Mouse (Mus musculus): Measurements from ENCODE around the gene Tpcn1. TPM values are rescaled to one million over a fixed set of nuclear protein-coding genes. Genes with fewer than 3 reads are reported as not detected.

The Tpcn1 gene
- polyA plus RNA-seq, 1 experiment from 2014 or later: 26.5 TPM

GRCm38 (mm10) chr5:120514754-120515153, 73.7 kb downstream of the Tpcn1 start:
- no peak for ATAC-seq (ENCODE audit: insufficient number of reproducible peaks, insufficient read depth, low FRiP score, low read depth)
- H3K27ac ChIP-seq (ENCODE audit: low read length): peak overlapping the region; percentile 63; the same call in 1 of the 2 replicates

DNA sequence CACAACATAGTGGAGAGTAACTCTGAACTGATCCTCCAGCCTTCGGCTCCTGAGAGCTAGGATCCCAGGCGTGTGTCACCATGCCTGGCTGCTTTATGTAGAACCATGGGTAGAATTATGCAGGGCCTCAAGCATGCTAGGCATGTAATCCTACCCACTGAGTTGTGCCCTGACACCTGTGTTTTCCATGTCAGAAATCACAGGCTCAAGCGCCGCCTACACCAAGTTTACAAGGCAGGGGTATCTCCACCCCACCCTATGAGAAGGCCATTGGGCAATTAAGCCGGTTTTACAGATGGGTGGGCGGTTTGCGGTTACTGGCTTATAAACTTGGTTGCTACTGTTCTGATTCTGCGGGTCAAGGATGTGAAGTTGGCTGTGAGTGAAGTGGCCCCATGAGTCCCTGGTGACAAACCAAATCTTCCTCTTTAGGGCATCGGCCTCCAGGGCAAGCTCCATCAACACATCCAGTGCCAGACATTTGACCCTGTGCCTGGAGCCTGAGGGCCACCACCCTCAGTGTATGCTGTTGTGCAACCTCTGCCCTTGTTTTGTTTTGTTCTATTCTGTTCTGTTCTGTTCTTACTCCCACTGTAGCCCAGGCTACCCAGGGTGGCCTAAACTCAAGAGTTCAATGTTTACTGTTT, 74.3 kb downstream of the Tpcn1 start:
- no peaks in the 10 kb centered on the region for H3K27me3 ChIP-seq (ENCODE audit: control insufficient read depth, insufficient read depth, low read length)
- no peak overlapping the region; the same call in 1 of the 2 replicates for H3K27ac ChIP-seq (ENCODE audit: low read length)
- H3K9ac ChIP-seq (replicated peaks; ENCODE audit: low read depth, low read length): no peak overlapping the region
- ATAC-seq (ENCODE audit: insufficient number of reproducible peaks, insufficient read depth, low FRiP score, low read depth): no peak
- 90% methylated on average over 9 of the region's 9 CpGs for WGBS
- peaks cover 29% of the 10 kb centered on the region for H3K4me1 ChIP-seq (ENCODE audit: control insufficient read depth, insufficient read depth, low read length)
- no peaks in the 10 kb centered on the region for H3K9me3 ChIP-seq (ENCODE audit: control insufficient read depth, low read depth, low read length)
- H3K36me3 ChIP-seq (ENCODE audit: control insufficient read depth, insufficient read depth, low read length): no peaks in the 10 kb centered on the region
- no peak overlapping the region for H3K4me2 ChIP-seq (replicated peaks; ENCODE audit: low read depth, low read length)
- H3K4me3 ChIP-seq (ENCODE audit: low read depth, low read length): no peak overlapping the region

More at GRCm38 (mm10) chr5:120514754-120515153, 73.7 kb downstream of the Tpcn1 start:
- Histone ChIP-seq H3K27me3 (ENCODE audit: control insufficient read depth, insufficient read depth, low read length) (no peaks in the 10 kb centered on the region), H3K9ac (replicated peaks; ENCODE audit: low read depth, low read length) (no peak overlapping the region), H3K36me3 (ENCODE audit: control insufficient read depth, insufficient read depth, low read length) (no peaks in the 10 kb centered on the region), H3K4me3 (ENCODE audit: low read depth, low read length) (no peak overlapping the region), H3K4me1 (ENCODE audit: control insufficient read depth, insufficient read depth, low read length) (peaks cover 29% of the 10 kb centered on the region), H3K9me3 (ENCODE audit: control insufficient read depth, low read depth, low read length) (no peaks in the 10 kb centered on the region), H3K4me2 (replicated peaks; ENCODE audit: low read depth, low read length) (no peak overlapping the region)
- 4% methylated on average over 4 of the region's 4 CpGs for WGBS

GRCm38 (mm10) chr5:120512911-120513555, 75.4 kb downstream of the Tpcn1 start:
- WGBS: 54% methylated on average over 15 of the region's 15 CpGs
- Histone ChIP-seq H3K9ac (replicated peaks; ENCODE audit: low read depth, low read length) (no peak overlapping the region), H3K4me1 (ENCODE audit: control insufficient read depth, insufficient read depth, low read length) (peaks cover 29% of the 10 kb centered on the region), H3K9me3 (ENCODE audit: control insufficient read depth, low read depth, low read length) (no peaks in the 10 kb centered on the region), H3K36me3 (ENCODE audit: control insufficient read depth, insufficient read depth, low read length) (no peaks in the 10 kb centered on the region), H3K27me3 (ENCODE audit: control insufficient read depth, insufficient read depth, low read length) (no peaks in the 10 kb centered on the region), H3K4me3 (ENCODE audit: low read depth, low read length) (no peak overlapping the region), H3K27ac (ENCODE audit: low read length) (no peak overlapping the region), H3K4me2 (replicated peaks; ENCODE audit: low read depth, low read length) (no peak overlapping the region)
- no peak for ATAC-seq (ENCODE audit: insufficient number of reproducible peaks, insufficient read depth, low FRiP score, low read depth)

DNA sequence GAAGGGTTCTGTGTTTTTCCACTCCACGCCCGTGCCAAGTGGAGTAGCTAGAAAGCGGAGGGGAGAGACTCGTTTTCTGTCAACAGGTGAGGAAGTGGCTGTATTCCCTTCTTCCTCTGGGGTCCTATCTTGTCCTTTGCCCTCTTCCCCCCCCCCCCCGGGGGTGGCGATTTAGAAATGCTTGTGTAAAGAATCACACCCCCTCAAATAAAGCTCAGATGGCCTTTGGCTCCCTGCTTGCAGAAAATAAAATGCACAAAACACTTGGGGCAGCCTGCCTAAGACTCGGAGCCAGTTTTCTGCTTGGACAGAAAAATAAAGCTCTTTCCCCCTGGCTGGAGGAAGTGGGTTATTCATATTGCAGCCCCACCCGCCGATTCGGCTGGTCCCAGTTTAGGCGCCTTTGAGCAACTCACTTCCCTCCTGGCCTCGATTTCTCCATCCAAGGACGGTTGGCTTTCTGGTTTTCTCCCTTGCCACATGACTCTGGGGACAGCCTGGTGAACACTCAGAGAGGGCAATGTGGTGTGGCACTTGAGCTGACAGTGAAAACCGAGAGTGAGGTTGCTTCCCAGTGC, 76.7 kb downstream of the Tpcn1 start:
- Histone ChIP-seq H3K9me3 (ENCODE audit: control insufficient read depth, low read depth, low read length) (no peaks in the 10 kb centered on the region), H3K36me3 (ENCODE audit: control insufficient read depth, insufficient read depth, low read length) (no peaks in the 10 kb centered on the region), H3K4me1 (ENCODE audit: control insufficient read depth, insufficient read depth, low read length) (peaks cover 29% of the 10 kb centered on the region), H3K4me2 (replicated peaks; ENCODE audit: low read depth, low read length) (peak overlapping the region; percentile 62), H3K9ac (replicated peaks; ENCODE audit: low read depth, low read length) (no peak overlapping the region; the same call in 1 of the 2 replicates), H3K27ac (ENCODE audit: low read length) (no peak overlapping the region), H3K4me3 (ENCODE audit: low read depth, low read length) (peak overlapping the region; percentile 47), H3K27me3 (ENCODE audit: control insufficient read depth, insufficient read depth, low read length) (no peaks in the 10 kb centered on the region)
- 27% methylated on average over 14 of the region's 14 CpGs for WGBS
- no peak for ATAC-seq (ENCODE audit: insufficient number of reproducible peaks, insufficient read depth, low FRiP score, low read depth)

- Histone ChIP-seq H3K4me2 (replicated peaks; ENCODE audit: low read depth, low read length) (peak within 1 kb of the TSS; percentile 62), H3K9ac (replicated peaks; ENCODE audit: low read depth, low read length) (no peak within 1 kb of the TSS; the same call in 1 of the 2 replicates), H3K27me3 (ENCODE audit: control insufficient read depth, insufficient read depth, low read length) (no peaks in the 10 kb centered on the region), H3K4me1 (ENCODE audit: control insufficient read depth, insufficient read depth, low read length) (peaks cover 28% of the 10 kb centered on the region), H3K27ac (ENCODE audit: low read length) (no peak within 1 kb of the TSS), H3K36me3 (ENCODE audit: control insufficient read depth, insufficient read depth, low read length) (no peaks in the 10 kb centered on the region), H3K9me3 (ENCODE audit: control insufficient read depth, low read depth, low read length) (no peaks in the 10 kb centered on the region), H3K4me3 (ENCODE audit: low read depth, low read length) (peak within 1 kb of the TSS; percentile 47)
- peak; percentile 89 for ATAC-seq (ENCODE audit: insufficient number of reproducible peaks, insufficient read depth, low FRiP score, low read depth)
- WGBS: under 1% methylated on average over 36 of the region's 36 CpGs
These were observed 77.4 kb downstream of the Tpcn1 start, which contains the start of gene Slc8b1 for GRCm38 (mm10) chr5:120510982-120511642. TSS of gene Slc8b1 (plus strand) at chr5:120511168.

GRCm38 (mm10) chr5:120507311-120507710, 81.2 kb downstream of the Tpcn1 start:
- Histone ChIP-seq H3K9ac (replicated peaks; ENCODE audit: low read depth, low read length) (no peak overlapping the region), H3K36me3 (ENCODE audit: control insufficient read depth, insufficient read depth, low read length) (no peaks in the 10 kb centered on the region), H3K27me3 (ENCODE audit: control insufficient read depth, insufficient read depth, low read length) (no peaks in the 10 kb centered on the region), H3K9me3 (ENCODE audit: control insufficient read depth, low read depth, low read length) (no peaks in the 10 kb centered on the region), H3K27ac (ENCODE audit: low read length) (no peak overlapping the region), H3K4me2 (replicated peaks; ENCODE audit: low read depth, low read length) (no peak overlapping the region), H3K4me1 (ENCODE audit: control insufficient read depth, insufficient read depth, low read length) (peaks cover 11% of the 10 kb centered on the region), H3K4me3 (ENCODE audit: low read depth, low read length) (no peak overlapping the region)
- 60% methylated on average over 4 of the region's 4 CpGs for WGBS
- no peak for ATAC-seq (ENCODE audit: insufficient number of reproducible peaks, insufficient read depth, low FRiP score, low read depth)

- Histone ChIP-seq H3K36me3 (ENCODE audit: control insufficient read depth, insufficient read depth, low read length) (no peaks in the 10 kb centered on the region), H3K4me3 (ENCODE audit: low read depth, low read length) (no peak overlapping the region), H3K27ac (ENCODE audit: low read length) (no peak overlapping the region), H3K9ac (replicated peaks; ENCODE audit: low read depth, low read length) (no peak overlapping the region), H3K9me3 (ENCODE audit: control insufficient read depth, low read depth, low read length) (no peaks in the 10 kb centered on the region), H3K4me1 (ENCODE audit: control insufficient read depth, insufficient read depth, low read length) (peaks cover 6% of the 10 kb centered on the region), H3K4me2 (replicated peaks; ENCODE audit: low read depth, low read length) (no peak overlapping the region), H3K27me3 (ENCODE audit: control insufficient read depth, insufficient read depth, low read length) (no peaks in the 10 kb centered on the region)
- WGBS: 54% methylated on average over 9 of the region's 9 CpGs
- no peak for ATAC-seq (ENCODE audit: insufficient number of reproducible peaks, insufficient read depth, low FRiP score, low read depth)
These were observed 82.0 kb downstream of the Tpcn1 start for GRCm38 (mm10) chr5:120506490-120506889.

- Histone ChIP-seq H3K4me3 (ENCODE audit: low read depth, low read length) (no peak overlapping the region), H3K27me3 (ENCODE audit: control insufficient read depth, insufficient read depth, low read length) (no peaks in the 10 kb centered on the region), H3K27ac (ENCODE audit: low read length) (no peak overlapping the region), H3K9me3 (ENCODE audit: control insufficient read depth, low read depth, low read length) (no peaks in the 10 kb centered on the region), H3K9ac (replicated peaks; ENCODE audit: low read depth, low read length) (no peak overlapping the region), H3K4me1 (ENCODE audit: control insufficient read depth, insufficient read depth, low read length) (peaks cover 6% of the 10 kb centered on the region), H3K36me3 (ENCODE audit: control insufficient read depth, insufficient read depth, low read length) (no peaks in the 10 kb centered on the region), H3K4me2 (replicated peaks; ENCODE audit: low read depth, low read length) (no peak overlapping the region)
- WGBS: 66% methylated on average over 9 of the region's 9 CpGs
- no peak for ATAC-seq (ENCODE audit: insufficient number of reproducible peaks, insufficient read depth, low FRiP score, low read depth)
These were observed 82.7 kb downstream of the Tpcn1 start for GRCm38 (mm10) chr5:120505781-120506180.
